38 mouse cellular contexts compared by ENCODE assay signal in the genomic region with DNA sequence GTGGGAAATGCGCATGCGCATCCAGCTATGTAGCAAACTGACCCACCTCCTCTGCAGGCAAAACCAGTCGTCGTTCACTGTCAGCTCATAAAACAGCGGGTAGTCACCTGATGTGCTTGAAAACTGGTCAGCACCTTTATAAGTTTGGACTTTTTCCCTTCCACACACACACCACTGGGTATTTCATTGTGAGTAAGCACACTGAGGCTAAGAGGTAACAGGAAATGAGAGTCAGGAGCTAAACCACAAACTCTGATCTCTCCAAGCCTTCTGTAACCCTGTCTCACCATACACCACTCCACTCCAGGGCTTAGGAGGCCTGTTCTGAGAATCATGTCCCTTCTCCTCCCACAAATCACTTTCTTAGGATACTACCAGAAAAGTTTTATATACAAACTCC. TPM values are rescaled to one million over a fixed set of nuclear protein-coding genes. Genes with fewer than 3 reads are reported as not detected.
DNase-seq lines count a peak whose midpoint lies in the region; ATAC-seq and TF ChIP-seq lines count a peak whose summit lies in the region.
"Had no signal": no experiment of that assay in that cellular context is flagged by ENCODE, and none has a peak within 500 bp of the region (broad histone marks: within the 10 kb centered on the region; RNA-seq: fewer than 3 reads in every experiment).

No protein-coding gene starts in this region.

- no peak for TF ChIP-seq CTCF in liver, postnatal 0 days (IDR thresholded peaks at IDR 0.05; ENCODE audit: low read depth)

- H3K4me3 ChIP-seq in liver, postnatal 0 days (ENCODE audit: low read depth, low read length), result no peak overlapping the region
- no peak overlapping the region for H3K4me3 ChIP-seq in liver, embryonic 11.5 days (ENCODE audit: low read depth, low read length)
- H3K4me3 ChIP-seq: forebrain, embryonic 10.5 days; gastrocnemius, adult 2 months; heart, adult 2 months; heart, embryonic 10.5 days; heart, embryonic 13.5 days; hindbrain, embryonic 12.5 days; hindbrain, embryonic 15.5 days; intestine, embryonic 15.5 days had no signal

- H3K4me2 ChIP-seq in liver, postnatal 0 days (ENCODE audit: low read depth, low read length), result no peak overlapping the region
- no peak overlapping the region for H3K4me2 ChIP-seq in liver, embryonic 11.5 days
- H3K4me2 ChIP-seq: heart, embryonic 13.5 days; hindbrain, embryonic 12.5 days; hindbrain, embryonic 15.5 days; intestine, embryonic 15.5 days had no signal

- no peak for ATAC-seq in liver, postnatal 0 days
- no peak for ATAC-seq in liver, embryonic 11.5 days (replicated peaks; ENCODE audit: low FRiP score)
- 0 out of 2 replicates have a peak, but pooled peaks have one; percentile 6 for ATAC-seq in granulocyte monocyte progenitor cell, adult 5-6 weeks (replicated peaks; ENCODE audit: poor library complexity, severe bottlenecking)
- ATAC-seq: activated CD4-positive, CD25-positive, alpha-beta regulatory T cell, adult 4 months; forebrain, embryonic 14.5 days; forebrain, postnatal 0 days; intestine, embryonic 15.5 days had no signal

- peak overlapping the region; percentile 18; the same call in 1 of the 2 replicates for H3K27ac ChIP-seq in liver, postnatal 0 days (ENCODE audit: low read depth)
- no peak overlapping the region for H3K27ac ChIP-seq in liver, embryonic 11.5 days (ENCODE audit: low read depth, low read length)
- H3K27ac ChIP-seq: forebrain, embryonic 10.5 days; gastrocnemius, adult 2 months; heart, adult 2 months; heart, embryonic 10.5 days; heart, embryonic 13.5 days; hindbrain, embryonic 12.5 days; hindbrain, embryonic 15.5 days; intestine, embryonic 15.5 days had no signal

- TF ChIP-seq EP300 in liver, postnatal 0 days (IDR thresholded peaks at IDR 0.05; ENCODE audit: low read depth), result no peak

- H3K9me3 ChIP-seq in liver, postnatal 0 days (ENCODE audit: low read length), result no peaks in the 10 kb centered on the region
- H3K9me3 ChIP-seq in liver, embryonic 11.5 days (ENCODE audit: control insufficient read depth, low read length), result no peaks in the 10 kb centered on the region
- H3K9me3 ChIP-seq: forebrain, embryonic 10.5 days; heart, embryonic 10.5 days; heart, embryonic 13.5 days; hindbrain, embryonic 12.5 days; hindbrain, embryonic 15.5 days; intestine, embryonic 15.5 days had no signal

- intact Hi-C loops in left cerebral cortex, postnatal 10 days (cut with DNase I), result no loop called here

- DNase-seq in liver, postnatal 0 days, result no peak
- no peak for DNase-seq in liver, embryonic 11.5 days (ENCODE audit: low spot score)
- DNase-seq in 416B (ENCODE audit: low read depth), result peak; percentile 50
- peak; percentile 45 for DNase-seq in WW6 (ENCODE audit: low read depth, low spot score)
- DNase-seq in cerebellum, adult 9-10 months, result no peak
- DNase-seq in adipocyte (ENCODE audit: low spot score), result no peak
- no peak for DNase-seq in left cerebral cortex, postnatal 10 days (ENCODE audit: extremely low spot score in 1 of 2, low spot score in 2 of 2)
- DNase-seq: B cell, adult 2 months; cerebellum, adult 18-20 months; cerebellum, adult 9-11 months; cerebellum, postnatal 25 days; embryo, embryonic 11 days; forebrain, postnatal 0 days; gastrocnemius, adult 2 months; gastrocnemius, postnatal 14 days; heart, adult 2 months; heart, postnatal 14 days; kidney, adult 11 months had no signal

- no peak overlapping the region for H3K9ac ChIP-seq in liver, postnatal 0 days (replicated peaks)
- H3K9ac ChIP-seq in liver, embryonic 11.5 days (ENCODE audit: low read depth, low read length), result no peak overlapping the region
- H3K9ac ChIP-seq: forebrain, postnatal 0 days; heart, embryonic 13.5 days; hindbrain, embryonic 12.5 days; hindbrain, embryonic 15.5 days; intestine, embryonic 15.5 days had no signal

- H3K36me3 ChIP-seq in liver, postnatal 0 days (replicated peaks; ENCODE audit: insufficient read depth, low read length), result peaks cover 24% of the 10 kb centered on the region
- no peaks in the 10 kb centered on the region; the same call in 1 of the 2 replicates for H3K36me3 ChIP-seq in liver, embryonic 11.5 days (ENCODE audit: control insufficient read depth, insufficient read depth, low read length)
- H3K36me3 ChIP-seq: hindbrain, embryonic 15.5 days; intestine, embryonic 15.5 days had no signal

- H3K27me3 ChIP-seq in liver, postnatal 0 days (ENCODE audit: insufficient read depth, low read length), result no peaks in the 10 kb centered on the region
- no peaks in the 10 kb centered on the region for H3K27me3 ChIP-seq in liver, embryonic 11.5 days (replicated peaks; ENCODE audit: control insufficient read depth, insufficient read depth, low read length)
- H3K27me3 ChIP-seq: heart, embryonic 13.5 days; hindbrain, embryonic 12.5 days; hindbrain, embryonic 15.5 days; intestine, embryonic 15.5 days had no signal

- peaks cover 7% of the 10 kb centered on the region; the same call in 1 of the 2 replicates for H3K4me1 ChIP-seq in liver, postnatal 0 days (ENCODE audit: insufficient read depth)
- peaks cover 9% of the 10 kb centered on the region for H3K4me1 ChIP-seq in liver, embryonic 11.5 days (replicated peaks; ENCODE audit: control insufficient read depth, insufficient read depth, low read length)

- WGBS in liver, postnatal 0 days (ENCODE audit: insufficient replicate concordance), result 67% methylated on average over 5 of the region's 5 CpGs
- 74% methylated on average over 5 of the region's 5 CpGs for WGBS in liver, embryonic 11.5 days

RNA-seq across cellular contexts. Expression of gene Pts, which starts 2.9 kb away (rescaled TPM):
- polyA plus RNA-seq in liver, postnatal 0 days (2015; fragmentation: Nextera tagmentation; extraction: Ambion mirVana), result 44.6 and 48.9 TPM in 2 replicates
- polyA plus RNA-seq in liver, embryonic 11.5 days (2014; fragmentation: Nextera tagmentation; extraction: Ambion mirVana), result 69.4 and 70.1 TPM in 2 replicates
- total RNA-seq in granulocyte monocyte progenitor cell, adult 5-6 weeks (2014; fragmentation: Nextera tagmentation), result 107 and 145 TPM in 2 replicates
- total RNA-seq in granulocyte monocyte progenitor cell, adult 5-6 weeks (2017), result 77.5 and 108 TPM in 2 replicates
- 10 to 100 TPM; 46.7 to 48.0 TPM for total RNA-seq in left cerebral cortex, postnatal 10 days (2021)

RNA-seq across cellular contexts. Expression of gene Il18, which starts 29.0 kb away (rescaled TPM):
- 19.1 and 19.8 TPM in 2 replicates for polyA plus RNA-seq in liver, postnatal 0 days (2015; fragmentation: Nextera tagmentation; extraction: Ambion mirVana)
- 3.0 and 3.4 TPM in 2 replicates for polyA plus RNA-seq in liver, embryonic 11.5 days (2014; fragmentation: Nextera tagmentation; extraction: Ambion mirVana)
- 1.0 and 4.5 TPM in 2 replicates for total RNA-seq in granulocyte monocyte progenitor cell, adult 5-6 weeks (2014; fragmentation: Nextera tagmentation)
- total RNA-seq in granulocyte monocyte progenitor cell, adult 5-6 weeks (2017), result 2.6 and 4.2 TPM in 2 replicates
- 10 to 100 TPM; 18.5 to 19.1 TPM for total RNA-seq in left cerebral cortex, postnatal 10 days (2021)
- total RNA-seq: MEL had no signal

RNA-seq across cellular contexts. Expression of gene Bco2, which starts 29.4 kb away (rescaled TPM):
- 1.1 and 1.6 TPM in 2 replicates for polyA plus RNA-seq in liver, postnatal 0 days (2015; fragmentation: Nextera tagmentation; extraction: Ambion mirVana)
- polyA plus RNA-seq in liver, embryonic 11.5 days (2014; fragmentation: Nextera tagmentation; extraction: Ambion mirVana), result 0.22 and 0.27 TPM in 2 replicates
- total RNA-seq in granulocyte monocyte progenitor cell, adult 5-6 weeks (2014; fragmentation: Nextera tagmentation), result not detected in 2 replicates
- 0.62 and 1.0 TPM in 2 replicates for total RNA-seq in granulocyte monocyte progenitor cell, adult 5-6 weeks (2017)
- 1 to 10 TPM; 1.6 to 1.8 TPM for total RNA-seq in left cerebral cortex, postnatal 10 days (2021)
- total RNA-seq: common myeloid progenitor, adult 5-6 weeks; MEL had no signal
- polyA plus RNA-seq: heart, embryonic 13.5 days had no signal

RNA-seq across cellular contexts. Expression of gene Plet1, which starts 31.3 kb away (rescaled TPM):
- 0.71 and 1.0 TPM in 2 replicates for polyA plus RNA-seq in liver, postnatal 0 days (2015; fragmentation: Nextera tagmentation; extraction: Ambion mirVana)
- 0.53 and 0.55 TPM in 2 replicates for polyA plus RNA-seq in liver, embryonic 11.5 days (2014; fragmentation: Nextera tagmentation; extraction: Ambion mirVana)
- total RNA-seq in granulocyte monocyte progenitor cell, adult 5-6 weeks (2014; fragmentation: Nextera tagmentation), result 5.2 TPM in 1 of 2 replicates, not detected in the other
- not detected in 2 replicates for total RNA-seq in granulocyte monocyte progenitor cell, adult 5-6 weeks (2017)
- not detected for total RNA-seq in left cerebral cortex, postnatal 10 days (2021)
- total RNA-seq: adrenal gland, postnatal 36 days; common myeloid progenitor, adult 5-6 weeks; forebrain, postnatal 0 days; gastrocnemius, postnatal 14 days; gastrocnemius, postnatal 4 days; hematopoietic stem cell, adult 5-6 weeks had no signal

RNA-seq across cellular contexts. Expression of gene Tex12, which starts 35.5 kb away (rescaled TPM):
- not detected in 2 replicates for polyA plus RNA-seq in liver, postnatal 0 days (2015; fragmentation: Nextera tagmentation; extraction: Ambion mirVana)
- not detected in 2 replicates for polyA plus RNA-seq in liver, embryonic 11.5 days (2014; fragmentation: Nextera tagmentation; extraction: Ambion mirVana)
- total RNA-seq in granulocyte monocyte progenitor cell, adult 5-6 weeks (2014; fragmentation: Nextera tagmentation), result not detected in 2 replicates
- total RNA-seq in granulocyte monocyte progenitor cell, adult 5-6 weeks (2017), result not detected in 2 replicates
- not detected for total RNA-seq in left cerebral cortex, postnatal 10 days (2021)
- total RNA-seq: adrenal gland, adult 18-20 months; adrenal gland, postnatal 10 days; adrenal gland, postnatal 36 days; common myeloid progenitor, adult 5-6 weeks; forebrain, postnatal 0 days; gastrocnemius, adult 2 months; gastrocnemius, postnatal 14 days; gastrocnemius, postnatal 4 days; heart, adult 2 months; heart, postnatal 14 days; hematopoietic stem cell, adult 5-6 weeks; MEL had no signal
- polyA plus RNA-seq: activated CD4-positive, CD25-positive, alpha-beta regulatory T cell, adult 4 months; embryonic facial prominence, embryonic 11.5 days; embryonic facial prominence, embryonic 14.5 days; forebrain, embryonic 10.5 days; forebrain, embryonic 14.5 days; frontal cortex, adult 2 months; heart, adult 2 months; heart, embryonic 13.5 days; heart, embryonic 16.5 days; hindbrain, embryonic 12.5 days had no signal

Comparison
In these comparisons a context has a peak if more than half of its experiments do, and no peak if none do; other contexts are left out.
1. DNase-seq: peak in 416B (single experiment) and WW6 (single experiment); none in liver, postnatal 0 days (single experiment), liver, embryonic 11.5 days (single experiment), cerebellum, adult 9-10 months (single experiment), adipocyte (single experiment) and left cerebral cortex, postnatal 10 days (0 of 2).